Mouse (Mus musculus): ENCODE measurements around the gene Flywch2. TPM values are rescaled to one million over a fixed set of nuclear protein-coding genes. Genes with fewer than 3 reads are reported as not detected.

Gene Flywch2
- total RNA-seq, 2 experiments from 2014 or later: 14.5 to 15.4 TPM

- intact Hi-C loops (cut with DNase I): no loop called here
- no peak for DNase-seq (ENCODE audit: low spot score in 2 of 2)
These were observed 25.6 kb downstream of the Flywch2 start for GRCm38 (mm10) chr17:23760231-23760630.

- intact Hi-C loops (cut with DNase I): no loop called here
- DNase-seq (ENCODE audit: low spot score in 2 of 2): no peak
These were observed 27.1 kb downstream of the Flywch2 start for GRCm38 (mm10) chr17:23758801-23759200.

GRCm38 (mm10) chr17:23757581-23757980 lies 28.3 kb downstream of the Flywch2 start:
- intact Hi-C loops (cut with DNase I): no loop called here
- no peak for DNase-seq (ENCODE audit: low spot score in 2 of 2)

- intact Hi-C loops (cut with DNase I): no loop called here
These were observed 30.2 kb downstream of the Flywch2 start for GRCm38 (mm10) chr17:23755689-23756088.

GRCm38 (mm10) chr17:23749400-23750191 lies 36.3 kb downstream of the Flywch2 start:
- DNase-seq (ENCODE audit: low spot score in 2 of 2): no peak
- intact Hi-C loops (cut with DNase I): no loop called here

More at GRCm38 (mm10) chr17:23755689-23756088, 30.2 kb downstream of the Flywch2 start:
- DNase-seq (ENCODE audit: low spot score in 2 of 2): no peak

GRCm38 (mm10) chr17:23748631-23749391 lies 37.1 kb downstream of the Flywch2 start:
- DNase-seq (ENCODE audit: low spot score in 2 of 2): peak; percentile 67 to 82
- intact Hi-C loops (cut with DNase I): no loop called here

GRCm38 (mm10) chr17:23748026-23748425 lies 37.9 kb downstream of the Flywch2 start:
- no peak for DNase-seq (ENCODE audit: low spot score in 2 of 2)
- intact Hi-C loops (cut with DNase I): no loop called here

GRCm38 (mm10) chr17:23747471-23747870 lies 38.4 kb downstream of the Flywch2 start:
- DNase-seq (ENCODE audit: low spot score in 2 of 2): no peak
- intact Hi-C loops (cut with DNase I): no loop called here

- intact Hi-C loops (cut with DNase I): no loop called here
These were observed 39.1 kb downstream of the Flywch2 start for GRCm38 (mm10) chr17:23746767-23747166.

GRCm38 (mm10) chr17:23746311-23746710 lies 39.6 kb downstream of the Flywch2 start:
- intact Hi-C loops (cut with DNase I): no loop called here
- no peak for DNase-seq (ENCODE audit: low spot score in 2 of 2)

More at GRCm38 (mm10) chr17:23746767-23747166, 39.1 kb downstream of the Flywch2 start:
- DNase-seq (ENCODE audit: low spot score in 2 of 2): no peak

- intact Hi-C loops (cut with DNase I): no loop called here
- DNase-seq (ENCODE audit: low spot score in 2 of 2): no peak
These were observed 40.3 kb downstream of the Flywch2 start, which contains the start of gene Kremen2 for GRCm38 (mm10) chr17:23745301-23746251. Kremen2 (minus strand) TSS chr17:23745833.

- intact Hi-C loops (cut with DNase I): no loop called here
- no peak for DNase-seq (ENCODE audit: low spot score in 2 of 2)
These were observed 41.2 kb downstream of the Flywch2 start for GRCm38 (mm10) chr17:23744651-23745050.

- intact Hi-C loops (cut with DNase I): no loop called here
- no peak for DNase-seq (ENCODE audit: low spot score in 2 of 2)
These were observed 41.8 kb downstream of the Flywch2 start for GRCm38 (mm10) chr17:23744076-23744475.

GRCm38 (mm10) chr17:23742941-23743340 lies 42.9 kb downstream of the Flywch2 start:
- no peak for DNase-seq (ENCODE audit: low spot score in 2 of 2)
- intact Hi-C loops (cut with DNase I): no loop called here

GRCm38 (mm10) chr17:23742210-23742793 lies 43.6 kb downstream of the Flywch2 start:
- no peak for DNase-seq (ENCODE audit: low spot score in 2 of 2)
- intact Hi-C loops (cut with DNase I): no loop called here

- DNase-seq (ENCODE audit: low spot score in 2 of 2): no peak
- intact Hi-C loops (cut with DNase I): no loop called here
These were observed 44.3 kb downstream of the Flywch2 start for GRCm38 (mm10) chr17:23741359-23742209.

GRCm38 (mm10) chr17:23740598-23741021 lies 45.3 kb downstream of the Flywch2 start, which contains the start of gene Paqr4:
Paqr4 (minus strand) TSS chr17:23740867.
- DNase-seq (ENCODE audit: low spot score in 2 of 2): no peak
- intact Hi-C loops (cut with DNase I): no loop called here

- intact Hi-C loops (cut with DNase I): no loop called here
- DNase-seq (ENCODE audit: low spot score in 2 of 2): peak; percentile 92 to 97
These were observed 45.7 kb downstream of the Flywch2 start for GRCm38 (mm10) chr17:23740136-23740584.

All from left cerebral cortex, postnatal 25 days (tissue).